Mouse (Mus musculus) forebrain, embryonic 14.5 days (tissue): ENCODE results near the gene Pgghg. TPM values are rescaled to one million over a fixed set of nuclear protein-coding genes. Genes with fewer than 3 reads are reported as not detected.

Source experiments
- ATAC-seq: fragments of 200-750 bp; cut with Nextera tagmentation; 2 replicates; pipeline ENCODE4 v1.8.0; 2017; ENCODE audit warnings: mild to moderate bottlenecking, moderate library complexity
- DNase-seq: peaks from one replicate; pipeline ENCODE4 v3.0.0-alpha.2; 2015; ENCODE audit warnings: low spot score
- H3K27ac ChIP-seq: fragments of 300-500 bp; sonication (generic); 2 replicates; pipeline ENCODE4 v1.5.1; 2014; ENCODE audit warnings: low read depth, mild to moderate bottlenecking, control low read depth, low read length, moderate library complexity
- H3K27me3 ChIP-seq: fragments of 300-500 bp; sonication (generic); replicated peaks from 2 replicates; pipeline ENCODE4 v1.6.1; 2014; ENCODE audit warnings: low read length, control low read depth, mixed read lengths; ENCODE audit not compliant: control insufficient read depth, insufficient read depth
- H3K36me3 ChIP-seq: fragments of 300-500 bp; sonication (generic); 2 replicates; pipeline ENCODE4 v1.6.1; 2014; ENCODE audit warnings: low read length, control low read depth; ENCODE audit not compliant: control insufficient read depth, insufficient read depth
- H3K4me1 ChIP-seq: fragments of 300-500 bp; sonication (generic); 2 replicates; pipeline ENCODE4 v1.6.1; 2014; ENCODE audit warnings: antibody characterized with exemption, low read length, control low read depth; ENCODE audit not compliant: control insufficient read depth, insufficient read depth
- H3K4me2 ChIP-seq: fragments of 300-500 bp; sonication (generic); 2 replicates; pipeline ENCODE4 v1.6.1; 2014; ENCODE audit warnings: mild to moderate bottlenecking, control low read depth, low read length
- H3K4me3 ChIP-seq: fragments of 300-500 bp; sonication (generic); 2 replicates; pipeline ENCODE4 v1.5.1; 2014; ENCODE audit warnings: low read depth, low read length, control low read depth
- H3K9ac ChIP-seq: fragments of 300-500 bp; sonication (generic); 2 replicates; pipeline ENCODE4 v1.6.1; 2014; ENCODE audit warnings: mild to moderate bottlenecking, low read length, control low read depth, moderate library complexity
- H3K9me3 ChIP-seq: fragments of 300-500 bp; sonication (generic); replicated peaks from 2 replicates; pipeline ENCODE4 v1.6.1; 2016; ENCODE audit warnings: low read length, control low read depth, mixed read lengths; ENCODE audit not compliant: control insufficient read depth
- WGBS: fragments of 180-500 bp; shearing (Covaris S2); extraction: QIAGEN DNeasy Blood & Tissue Kit; methylation state at CpG from one replicate; pipeline ENCODE4 v1.1.7; 2014; 5-methylcytosine and 5-hydroxymethylcytosine counted together
- polyA plus RNA-seq: library from polyadenylated mRNA; unstranded; fragments of >200 nt; fragmentation: Nextera tagmentation; extraction: Ambion mirVana; gene quantifications from 2 replicates; pipeline ENCODE4 v1.2.1, GENCODE M21; 2014

Gene Pgghg
- polyA plus RNA-seq, 1 experiment from 2014 or later = 8.8 TPM

DNA sequence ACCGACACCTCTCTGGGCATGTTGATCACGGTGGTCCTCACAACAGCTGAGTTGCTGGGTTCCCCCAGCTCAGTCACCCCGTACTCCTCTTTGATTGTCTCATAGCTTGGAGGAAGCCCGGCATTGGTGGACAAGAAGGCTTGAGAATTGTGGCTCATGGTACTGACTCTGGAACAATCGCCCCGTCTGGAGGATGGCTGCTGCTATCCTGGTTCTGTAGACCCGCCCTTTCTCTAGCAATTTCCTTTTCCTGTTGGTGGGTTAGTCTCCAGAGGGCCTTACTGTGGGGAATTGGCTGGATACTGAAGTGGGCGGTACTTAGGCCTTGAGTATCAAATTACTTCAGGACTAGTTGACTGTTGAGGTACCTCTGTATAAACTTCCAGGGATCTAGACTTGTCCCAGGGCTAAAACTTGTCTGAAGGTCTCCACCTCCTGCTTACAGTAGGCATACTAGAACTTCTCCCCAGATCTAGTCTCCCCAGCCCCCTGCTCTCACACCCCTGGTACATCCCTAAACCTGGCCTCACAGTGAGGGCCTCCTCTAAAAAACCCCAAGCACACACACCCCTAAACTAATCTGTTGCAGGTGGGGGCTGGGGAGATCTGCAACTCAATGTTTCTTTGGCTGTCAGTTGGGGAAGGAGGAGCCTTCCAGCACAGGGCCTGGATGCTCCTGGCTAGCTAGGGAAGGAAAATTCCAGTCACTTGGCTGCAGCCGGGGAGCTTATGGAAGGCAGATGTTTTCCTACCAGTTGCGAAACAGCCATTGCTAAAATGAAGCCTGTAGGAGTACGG, 14.8 kb downstream of the Pgghg start, which contains the start of the genes Gm45717 and Ifitm2:
Gene Gm45717, minus strand, starts transcription at position 180 of the 798 bp plus-strand sequence.
Gene Ifitm2, minus strand, starts transcription at position 230 of the 798 bp plus-strand sequence.
- Histone ChIP-seq H3K4me2 (peak within 1 kb of the TSS; percentile 49), H3K4me1 (peaks cover 12% of the 10 kb centered on the region; the same call in 1 of the 2 replicates), H3K9ac (peak within 1 kb of the TSS; percentile 43; the same call in 1 of the 2 replicates), H3K27ac (0 out of 2 replicates have a peak within 1 kb of the TSS, but pooled peaks have one; percentile 27), H3K36me3 (no peaks in the 10 kb centered on the region), H3K27me3 (no peaks in the 10 kb centered on the region), H3K9me3 (no peaks in the 10 kb centered on the region), H3K4me3 (peak within 1 kb of the TSS; percentile 25)
- WGBS = 32% methylated on average over 11 of the region's 11 CpGs
- ATAC-seq (peak; percentile 68), DNase-seq (peak; percentile 67)

DNA sequence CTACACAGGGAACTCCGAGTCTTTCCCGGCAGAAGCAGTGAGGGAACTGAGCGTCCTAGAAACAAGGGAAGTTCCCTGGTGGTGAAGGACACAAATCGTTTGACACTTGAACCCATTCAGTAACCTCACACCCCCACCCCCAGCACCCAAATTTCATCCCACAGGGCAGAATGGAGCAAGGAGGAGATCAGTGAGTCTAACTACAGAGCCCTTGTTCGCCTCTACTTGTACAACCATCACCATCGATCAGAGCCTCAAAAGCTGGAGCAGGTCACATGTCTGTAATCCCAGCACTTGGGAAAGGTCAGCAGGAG, 15.3 kb downstream of the Pgghg start:
- no peak for DNase-seq
- H3K36me3 ChIP-seq = no peaks in the 10 kb centered on the region
- no peaks in the 10 kb centered on the region for H3K27me3 ChIP-seq
- no peak for ATAC-seq
- H3K4me2 ChIP-seq = no peak overlapping the region
- 68% methylated on average over 6 of the region's 6 CpGs for WGBS
- no peak overlapping the region for H3K27ac ChIP-seq
- no peak overlapping the region for H3K9ac ChIP-seq
- H3K4me1 ChIP-seq = peaks cover 12% of the 10 kb centered on the region; the same call in 1 of the 2 replicates
- no peak overlapping the region for H3K4me3 ChIP-seq
- no peaks in the 10 kb centered on the region for H3K9me3 ChIP-seq

DNA sequence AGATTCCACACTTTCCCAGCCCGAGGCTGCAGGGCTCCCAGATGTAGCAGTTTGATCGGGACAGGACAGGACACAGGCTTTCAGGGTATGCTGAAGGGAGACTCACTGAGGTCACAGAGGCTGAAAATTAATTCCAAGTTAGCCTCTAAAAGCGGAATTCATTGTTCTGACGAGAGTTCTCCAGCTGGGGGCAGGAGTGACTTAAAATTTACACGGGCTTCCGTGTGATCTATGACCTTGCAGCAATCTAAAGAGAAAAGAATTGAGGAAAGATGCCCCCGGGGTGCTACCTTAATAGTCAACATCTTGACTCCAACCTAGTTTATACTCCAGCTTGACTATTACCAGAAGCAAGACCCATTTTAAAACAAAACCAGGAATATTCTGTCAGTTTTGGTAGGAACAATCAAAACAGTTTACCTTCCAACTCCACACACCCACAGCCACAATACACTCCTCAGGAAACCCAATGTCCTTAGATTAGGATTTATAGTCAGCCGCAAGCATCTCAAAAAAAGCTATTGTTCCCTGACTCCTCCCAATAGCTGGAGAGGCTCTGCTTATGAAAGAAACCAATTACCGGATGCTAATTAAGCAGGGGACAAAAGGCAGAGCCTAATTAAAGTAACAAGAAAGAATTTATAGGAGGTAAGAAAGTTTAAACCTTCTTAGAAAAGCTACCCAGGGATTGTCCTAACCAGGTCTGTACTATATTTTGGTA, 18.1 kb downstream of the Pgghg start:
- Histone ChIP-seq H3K27me3 (no peaks in the 10 kb centered on the region), H3K4me1 (peaks cover 12% of the 10 kb centered on the region; the same call in 1 of the 2 replicates), H3K9me3 (no peaks in the 10 kb centered on the region), H3K36me3 (no peaks in the 10 kb centered on the region), H3K27ac (no peak overlapping the region), H3K4me3 (no peak overlapping the region), H3K4me2 (no peak overlapping the region), H3K9ac (no peak overlapping the region)
- ATAC-seq (no peak), DNase-seq (peak; percentile 63)
- 2% methylated on average over 9 of the region's 9 CpGs for WGBS

DNA sequence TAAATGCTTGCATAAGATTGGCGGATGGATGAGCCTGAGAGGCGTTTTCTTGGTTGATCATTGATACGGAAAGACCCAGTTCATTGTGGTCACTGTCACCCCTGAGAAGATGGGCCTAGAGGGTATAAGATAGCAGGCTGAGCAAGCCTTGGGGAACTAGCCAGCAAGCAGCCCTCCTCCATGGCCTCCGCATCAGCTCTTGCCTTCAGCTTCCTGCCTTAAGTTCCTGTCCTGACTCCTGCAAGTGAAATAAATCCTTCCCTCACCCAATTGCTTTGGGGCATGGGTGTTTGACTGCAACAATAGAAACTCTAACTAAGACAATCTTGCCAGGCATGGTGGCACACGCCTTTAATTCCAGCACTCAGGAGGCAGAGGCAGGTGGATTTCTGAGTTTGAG, 18.8 kb downstream of the Pgghg start:
- ATAC-seq = no peak
- Histone ChIP-seq H3K27me3 (no peaks in the 10 kb centered on the region), H3K4me2 (no peak overlapping the region), H3K4me1 (peaks cover 8% of the 10 kb centered on the region; the same call in 1 of the 2 replicates), H3K27ac (no peak overlapping the region), H3K9ac (no peak overlapping the region), H3K9me3 (no peaks in the 10 kb centered on the region), H3K36me3 (no peaks in the 10 kb centered on the region), H3K4me3 (no peak overlapping the region)
- 36% methylated on average over 5 of the region's 5 CpGs for WGBS
- no peak for DNase-seq

DNA sequence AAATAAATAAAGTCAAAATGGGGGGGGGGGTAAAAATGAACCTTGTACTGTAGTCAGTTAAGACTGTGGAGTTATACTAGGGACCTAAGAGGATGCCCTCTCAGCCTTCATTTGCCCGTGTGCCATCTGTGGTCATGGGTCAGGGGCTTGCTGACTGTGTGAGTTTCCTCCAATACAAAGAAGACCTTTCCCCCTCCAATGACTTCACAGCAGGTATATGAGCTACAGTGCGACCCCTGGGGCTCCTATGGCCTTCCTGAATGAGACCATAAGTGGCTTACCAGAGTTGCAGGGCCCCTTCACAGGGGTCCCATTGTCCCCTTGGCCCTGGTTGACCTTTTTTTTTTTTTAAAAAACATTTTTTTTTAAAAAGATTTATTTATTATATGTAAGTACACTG, 20.2 kb downstream of the Pgghg start:
- no peaks in the 10 kb centered on the region for H3K9me3 ChIP-seq
- no peak overlapping the region for H3K27ac ChIP-seq
- DNase-seq (no peak), ATAC-seq (no peak)
- H3K27me3 ChIP-seq = no peaks in the 10 kb centered on the region
- H3K9ac ChIP-seq = no peak overlapping the region
- 44% methylated on average over 2 of the region's 2 CpGs for WGBS
- peaks cover 5% of the 10 kb centered on the region; the same call in 1 of the 2 replicates for H3K4me1 ChIP-seq
- no peak overlapping the region for H3K4me3 ChIP-seq
- H3K36me3 ChIP-seq = no peaks in the 10 kb centered on the region
- H3K4me2 ChIP-seq = no peak overlapping the region

DNA sequence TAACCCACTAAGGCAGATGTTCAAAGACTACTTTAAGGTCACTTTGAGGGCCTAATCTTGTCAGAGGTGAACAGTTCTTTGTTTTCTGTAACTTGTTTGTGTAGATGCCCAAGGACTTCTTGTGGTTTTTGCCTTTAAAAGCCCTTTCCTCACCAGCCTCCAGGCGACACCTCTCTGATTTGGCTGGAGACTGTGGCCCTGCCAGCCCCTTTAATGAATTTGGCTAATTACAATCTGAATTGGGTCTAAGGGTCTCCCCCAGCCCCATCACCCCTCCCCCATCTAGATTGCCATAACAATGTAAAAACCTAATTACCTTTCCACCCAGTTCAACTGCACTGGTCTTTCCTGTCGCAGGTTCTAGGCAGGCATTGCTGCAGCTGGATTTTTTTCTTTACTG, 21.5 kb downstream of the Pgghg start:
- no peak overlapping the region for H3K4me3 ChIP-seq
- ATAC-seq = no peak
- H3K9me3 ChIP-seq = no peaks in the 10 kb centered on the region
- 21% methylated on average over 2 of the region's 2 CpGs for WGBS
- no peaks in the 10 kb centered on the region for H3K27me3 ChIP-seq
- DNase-seq = no peak
- no peak overlapping the region for H3K9ac ChIP-seq
- H3K36me3 ChIP-seq = no peaks in the 10 kb centered on the region
- H3K4me2 ChIP-seq = no peak overlapping the region
- no peak overlapping the region for H3K27ac ChIP-seq
- peaks cover 6% of the 10 kb centered on the region; the same call in 1 of the 2 replicates for H3K4me1 ChIP-seq

DNA sequence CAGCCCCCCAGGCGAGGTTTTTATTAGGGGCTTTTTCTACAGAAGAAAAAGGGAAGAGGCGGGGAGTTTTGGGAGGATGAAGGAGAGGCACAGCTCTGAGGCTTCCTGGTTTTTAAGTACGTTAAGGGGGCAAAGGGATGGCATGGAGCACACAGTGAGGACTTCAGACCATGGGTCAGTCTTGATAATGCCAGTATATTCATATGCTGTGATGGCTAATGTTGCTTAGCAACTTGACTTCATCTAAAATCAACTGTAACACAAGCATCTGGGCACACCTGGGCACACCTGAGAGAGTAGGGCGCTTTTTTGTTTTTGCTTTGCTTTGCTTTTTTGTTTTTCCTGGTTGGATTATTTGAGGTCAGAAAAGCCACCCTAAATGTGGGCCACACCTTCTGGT, 25.7 kb downstream of the Pgghg start, which contains the start of gene Ifitm1:
Gene Ifitm1, plus strand, starts transcription at position 301 of the 400 bp plus-strand sequence.
- H3K9ac ChIP-seq = no peak within 1 kb of the TSS
- H3K9me3 ChIP-seq = no peaks in the 10 kb centered on the region
- no peak within 1 kb of the TSS for H3K27ac ChIP-seq
- H3K36me3 ChIP-seq = no peaks in the 10 kb centered on the region
- 87% methylated on average over 4 of the region's 4 CpGs for WGBS
- H3K27me3 ChIP-seq = no peaks in the 10 kb centered on the region
- H3K4me1 ChIP-seq = peaks cover 3% of the 10 kb centered on the region
- ATAC-seq (no peak), DNase-seq (no peak)
- H3K4me2 ChIP-seq = no peak within 1 kb of the TSS
- H3K4me3 ChIP-seq = no peak within 1 kb of the TSS

DNA sequence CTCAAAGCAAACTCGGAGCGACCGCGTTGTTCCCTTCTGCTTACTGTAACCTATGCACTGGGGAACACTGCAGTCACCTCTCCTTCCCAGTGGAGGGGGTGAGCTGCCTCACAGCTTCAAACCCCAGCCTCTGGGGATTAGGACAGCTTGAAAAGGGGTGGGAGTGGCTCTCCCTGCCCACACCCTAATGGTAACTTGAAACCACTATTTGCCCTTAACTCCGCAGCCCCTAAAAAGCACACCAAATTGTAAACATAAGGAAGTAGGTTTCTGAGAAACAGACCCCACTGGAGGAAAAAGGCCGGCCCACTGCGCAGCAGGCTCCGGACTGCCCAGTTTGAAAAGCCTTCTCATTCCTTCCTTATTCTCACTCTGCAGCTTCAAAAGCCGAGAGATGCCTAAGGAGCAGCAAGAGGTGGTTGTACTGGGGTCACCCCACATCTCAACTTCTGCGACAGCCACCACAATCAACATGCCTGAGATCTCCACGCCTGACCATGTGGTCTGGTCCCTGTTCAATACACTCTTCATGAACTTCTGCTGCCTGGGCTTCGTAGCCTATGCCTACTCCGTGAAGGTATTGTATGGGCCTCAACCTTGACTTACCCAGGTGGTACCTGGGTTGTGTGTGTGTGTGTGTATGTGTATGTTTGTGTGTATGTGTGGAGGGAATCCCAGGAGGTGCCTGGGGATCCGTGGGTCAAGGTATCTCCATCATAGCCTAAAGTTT, 26.8 kb downstream of the Pgghg start:
- no peak overlapping the region for H3K9ac ChIP-seq
- DNase-seq (no peak), ATAC-seq (no peak)
- H3K4me2 ChIP-seq = no peak overlapping the region
- no peak overlapping the region for H3K27ac ChIP-seq
- WGBS = 5% methylated on average over 14 of the region's 14 CpGs
- no peaks in the 10 kb centered on the region for H3K9me3 ChIP-seq
- no peaks in the 10 kb centered on the region for H3K27me3 ChIP-seq
- H3K4me1 ChIP-seq = peaks cover 3% of the 10 kb centered on the region
- H3K4me3 ChIP-seq = no peak overlapping the region
- H3K36me3 ChIP-seq = no peaks in the 10 kb centered on the region
